Mouse (Mus musculus): ENCODE results near the gene Bhlhe23. TPM values are rescaled to one million over a fixed set of nuclear protein-coding genes. Genes with fewer than 3 reads are reported as not detected.
A peak's percentile ranks its signal among the peaks of the same experiment; 100 is the strongest.

Gene Bhlhe23
- total RNA-seq, 2 experiments from 2014 or later, result not detected

DNA sequence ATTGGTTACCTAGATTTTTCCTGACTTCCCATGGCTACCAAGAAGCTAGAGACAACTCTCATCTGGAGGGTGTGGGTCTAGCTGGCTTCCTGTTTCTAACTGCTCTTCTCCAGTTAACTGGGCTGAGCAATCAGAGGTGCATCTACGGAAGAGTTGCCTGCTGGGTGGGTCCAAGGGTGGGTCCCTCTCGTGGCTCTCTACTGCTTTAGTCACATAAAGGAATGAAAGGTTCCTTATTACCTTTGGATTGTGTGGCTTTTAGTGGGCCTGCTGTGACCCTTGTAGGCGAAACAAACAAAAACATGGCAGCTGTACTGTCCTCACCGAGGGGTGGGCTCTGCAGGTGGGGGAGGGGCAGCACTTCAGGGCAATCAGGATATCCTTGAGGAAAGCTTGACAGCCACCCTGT, 49.1 kb downstream of the Bhlhe23 start:
- no peak for ATAC-seq (replicated peaks; ENCODE audit: poor library complexity, severe bottlenecking)

DNA sequence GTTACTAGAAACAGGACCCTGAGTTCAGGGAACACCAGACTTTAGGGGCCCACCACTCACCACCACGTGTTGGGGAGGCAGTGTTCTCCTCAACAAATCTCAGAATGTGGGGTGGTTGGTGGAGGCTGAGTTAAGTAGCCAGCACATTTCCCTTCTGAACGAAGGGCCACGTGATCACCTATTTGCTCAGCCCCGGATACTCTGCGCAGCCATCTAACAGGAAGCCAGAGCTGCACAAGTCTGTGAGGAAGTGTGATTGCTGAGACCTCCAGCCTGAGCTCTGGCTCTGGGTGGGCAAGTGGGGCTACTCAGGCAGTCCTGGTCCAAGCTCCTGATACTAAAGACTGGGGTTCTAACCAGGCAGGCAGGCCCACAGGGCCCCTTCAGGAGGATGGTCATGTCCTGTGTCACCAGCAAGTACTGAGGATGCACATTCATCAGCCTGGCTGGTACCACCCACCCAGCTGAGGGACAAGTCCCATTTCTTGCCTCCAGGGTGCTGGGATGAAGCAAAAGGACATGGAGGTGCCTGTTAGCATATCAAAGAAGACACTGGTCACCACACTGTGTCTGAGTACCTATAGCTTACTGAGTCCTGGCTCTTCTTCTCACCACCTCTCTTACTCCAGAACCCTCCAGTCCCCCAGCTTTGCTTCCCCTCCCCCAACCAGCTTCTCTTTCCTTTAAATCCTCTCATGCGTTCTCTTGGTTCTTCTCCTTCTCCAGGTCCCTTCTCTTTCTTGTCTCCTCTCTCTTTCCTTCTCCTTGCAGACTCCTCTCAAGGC, 49.9 kb downstream of the Bhlhe23 start:
- peak; percentile 61 for ATAC-seq (replicated peaks; ENCODE audit: poor library complexity, severe bottlenecking)

DNA sequence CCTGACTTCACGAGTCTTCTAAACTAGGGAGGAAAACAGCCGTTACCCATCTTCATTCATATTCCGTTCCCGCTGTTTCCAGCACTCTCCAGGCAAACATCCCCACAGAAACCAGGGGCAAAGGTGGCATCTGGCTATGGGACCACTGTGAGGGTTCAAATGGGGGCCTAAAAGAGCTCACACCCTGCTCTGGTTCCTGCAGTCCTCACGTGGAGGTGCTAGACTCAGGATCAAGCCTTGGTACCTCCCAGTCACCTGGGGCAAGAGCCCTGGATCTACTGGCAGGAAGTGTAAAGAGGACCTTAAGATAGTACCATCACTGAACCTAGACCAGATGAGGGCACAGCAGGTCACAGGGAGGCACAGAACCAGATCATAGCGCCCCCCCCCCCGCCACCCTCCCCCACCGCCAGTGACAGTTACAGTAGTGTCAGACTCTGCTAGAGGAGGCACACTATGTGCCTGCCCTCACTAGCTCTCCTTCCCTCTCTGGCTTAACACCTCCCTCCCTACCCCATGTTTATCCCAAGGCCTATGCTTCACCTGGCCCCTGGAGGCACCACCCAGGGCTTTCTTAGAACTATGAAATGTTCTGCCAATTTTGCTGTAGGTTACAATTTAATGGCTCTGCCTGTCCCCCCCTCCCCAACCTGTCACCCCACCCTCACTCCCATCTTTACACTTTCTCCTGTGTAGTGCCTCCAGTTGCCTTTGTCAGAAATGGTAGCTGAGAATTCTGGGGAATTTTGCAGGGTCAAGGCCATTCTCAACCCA, 50.7 kb downstream of the Bhlhe23 start:
- no peak for ATAC-seq (replicated peaks; ENCODE audit: poor library complexity, severe bottlenecking)

DNA sequence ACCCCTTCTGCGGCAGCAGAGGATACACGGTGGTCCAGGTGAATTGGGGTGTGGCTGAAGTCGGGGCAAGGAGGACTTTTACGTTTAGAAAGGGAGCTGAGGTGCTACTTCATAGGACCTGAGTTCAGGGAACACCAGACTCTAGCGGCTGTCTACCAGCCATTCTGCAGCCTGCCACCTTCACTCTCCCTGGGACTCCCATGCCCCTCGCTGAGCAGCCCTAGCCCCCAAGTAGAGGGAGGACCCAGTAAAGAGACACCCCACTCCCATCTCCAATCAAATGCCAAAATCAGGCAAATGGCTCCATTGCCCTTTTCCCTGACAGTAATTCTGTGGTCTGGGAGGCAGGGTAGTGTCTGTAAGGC, 51.3 kb downstream of the Bhlhe23 start:
- no peak for ATAC-seq (replicated peaks; ENCODE audit: poor library complexity, severe bottlenecking)

DNA sequence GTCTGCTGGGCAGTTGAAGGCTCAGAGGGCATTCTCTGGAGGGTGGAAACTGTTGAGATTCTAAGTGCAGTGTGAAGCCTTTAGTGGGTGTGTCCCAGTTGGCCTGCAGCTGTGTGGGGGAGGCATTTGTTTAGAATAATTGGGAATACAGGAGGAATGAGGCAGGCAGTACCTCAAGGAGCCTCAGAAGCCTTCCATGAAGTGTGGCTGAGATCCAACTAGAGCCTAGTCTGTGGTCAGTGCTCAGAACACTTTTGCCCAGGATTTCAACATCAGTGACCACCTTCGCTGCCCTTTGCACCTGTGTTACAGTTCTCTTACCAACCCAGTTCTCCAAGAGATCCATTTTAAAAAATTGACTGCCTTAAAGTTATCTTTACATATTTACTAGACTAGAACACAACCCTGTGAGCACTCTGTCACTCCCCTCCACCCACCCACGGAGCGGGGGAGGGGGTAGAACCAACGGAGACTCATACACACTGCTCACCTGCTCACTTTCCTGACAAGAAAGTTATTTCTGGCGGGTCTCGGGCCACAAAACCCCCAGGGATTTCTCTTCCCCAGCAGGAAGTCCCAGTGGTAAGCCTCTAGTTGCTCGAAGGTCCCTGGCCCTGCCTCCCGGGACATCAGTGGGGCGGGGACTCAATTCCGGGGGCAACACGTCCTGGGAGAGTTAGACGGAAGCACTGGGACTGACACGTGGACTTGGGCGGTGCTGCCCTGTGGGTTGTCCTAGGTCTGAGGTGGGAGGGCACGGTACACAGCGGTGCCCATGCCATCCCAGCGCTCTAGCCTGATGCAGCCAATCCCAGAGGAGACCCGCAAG, 51.9 kb downstream of the Bhlhe23 start, which contains the start of gene Slc17a9:
TSS of gene Slc17a9 (plus strand) at position 679 of the 829 bp plus-strand sequence.
- ATAC-seq (replicated peaks; ENCODE audit: poor library complexity, severe bottlenecking), result peak; percentile 86

Other genes with a start within 250 kb of the Bhlhe23 start
- 38.2 and 39.9 TPM in 2 replicates for gene Mrgbp, start 195.6 kb downstream of the Bhlhe23 start, total RNA-seq (2014; fragmentation: Nextera tagmentation)
- 27.1 and 28.9 TPM in 2 replicates for gene Mrgbp, start 195.6 kb downstream of the Bhlhe23 start, total RNA-seq (2017)
- 32.5 and 34.2 TPM in 2 replicates for gene Ogfr, start 187.7 kb downstream of the Bhlhe23 start, total RNA-seq (2014; fragmentation: Nextera tagmentation)
- 40.3 and 42.0 TPM in 2 replicates for gene Ogfr, start 187.7 kb downstream of the Bhlhe23 start, total RNA-seq (2017)
- 0.41 TPM in 1 of 2 replicates, not detected in the other for gene Col9a3, start 179.1 kb downstream of the Bhlhe23 start, total RNA-seq (2014; fragmentation: Nextera tagmentation)
- 0.26 and 0.57 TPM in 2 replicates for gene Col9a3, start 179.1 kb downstream of the Bhlhe23 start, total RNA-seq (2017)
- gene Tcfl5, start 134.2 kb downstream of the Bhlhe23 start, total RNA-seq (2014; fragmentation: Nextera tagmentation), result not detected in 2 replicates
- gene Tcfl5, start 134.2 kb downstream of the Bhlhe23 start, total RNA-seq (2017), result not detected in 2 replicates
- gene Dido1, start 66.9 kb downstream of the Bhlhe23 start, total RNA-seq (2014; fragmentation: Nextera tagmentation), result 44.8 and 57.8 TPM in 2 replicates
- 48.5 and 51.3 TPM in 2 replicates for gene Dido1, start 66.9 kb downstream of the Bhlhe23 start, total RNA-seq (2017)
- gene Gid8, start 66.8 kb downstream of the Bhlhe23 start, total RNA-seq (2014; fragmentation: Nextera tagmentation), result 50.9 and 61.5 TPM in 2 replicates
- gene Gid8, start 66.8 kb downstream of the Bhlhe23 start, total RNA-seq (2017), result 58.6 and 64.3 TPM in 2 replicates
- 19.4 and 21.5 TPM in 2 replicates for gene Slc17a9, start 51.6 kb downstream of the Bhlhe23 start, total RNA-seq (2014; fragmentation: Nextera tagmentation)
- gene Slc17a9, start 51.6 kb downstream of the Bhlhe23 start, total RNA-seq (2017), result 6.5 and 9.0 TPM in 2 replicates
- gene Ythdf1, start 144.0 kb upstream of the Bhlhe23 start, total RNA-seq (2014; fragmentation: Nextera tagmentation), result 46.7 and 63.6 TPM in 2 replicates
- 34.0 and 35.8 TPM in 2 replicates for gene Ythdf1, start 144.0 kb upstream of the Bhlhe23 start, total RNA-seq (2017)
- gene Birc7, start 152.1 kb upstream of the Bhlhe23 start, total RNA-seq (2014; fragmentation: Nextera tagmentation), result not detected in 2 replicates
- gene Birc7, start 152.1 kb upstream of the Bhlhe23 start, total RNA-seq (2017), result not detected in 2 replicates
- gene Nkain4, start 177.8 kb upstream of the Bhlhe23 start, total RNA-seq (2014; fragmentation: Nextera tagmentation), result not detected in 2 replicates
- gene Nkain4, start 177.8 kb upstream of the Bhlhe23 start, total RNA-seq (2017), result not detected in 2 replicates
- gene Arfgap1, start 190.3 kb upstream of the Bhlhe23 start, total RNA-seq (2014; fragmentation: Nextera tagmentation), result 27.5 and 31.3 TPM in 2 replicates
- gene Arfgap1, start 190.3 kb upstream of the Bhlhe23 start, total RNA-seq (2017), result 28.1 and 30.1 TPM in 2 replicates
- gene Col20a1, start 209.6 kb upstream of the Bhlhe23 start, total RNA-seq (2014; fragmentation: Nextera tagmentation), result 1.6 TPM in 1 of 2 replicates, not detected in the other
- gene Col20a1, start 209.6 kb upstream of the Bhlhe23 start, total RNA-seq (2017), result 0.04 TPM in 1 of 2 replicates, not detected in the other

Data from granulocyte monocyte progenitor cell, adult 5-6 weeks (primary cell).